Mouse (Mus musculus): ENCODE results near the gene Alkbh6. TPM values are rescaled to one million over a fixed set of nuclear protein-coding genes. Genes with fewer than 3 reads are reported as not detected.

Alkbh6 gene
- polyA plus RNA-seq, 2 experiments, result 13.8 to 16.0 TPM

DNA sequence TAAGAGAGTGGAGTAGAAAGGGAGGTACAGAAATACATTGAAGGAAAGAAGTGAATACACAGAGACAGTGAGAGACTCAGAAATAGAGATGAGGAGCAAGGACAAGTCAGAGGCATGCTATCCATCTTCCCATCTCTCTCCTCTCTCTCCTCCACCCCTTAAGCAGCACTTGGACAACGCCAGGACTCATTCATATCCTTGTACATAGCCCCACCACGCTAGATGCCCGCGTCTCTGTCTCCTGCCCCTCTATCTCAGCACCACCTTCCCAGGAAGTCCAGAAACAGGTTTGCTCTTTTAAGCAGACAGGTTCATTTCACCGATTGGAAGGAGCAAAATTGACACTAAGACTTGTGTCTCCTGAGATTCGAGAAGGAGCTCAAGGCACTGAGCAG lies 54.8 kb downstream of the Alkbh6 start:
- H3K9me3 ChIP-seq (ENCODE audit: control insufficient read depth, low read length), result no peaks in the 10 kb centered on the region
- peaks cover 9% of the 10 kb centered on the region for H3K27me3 ChIP-seq (ENCODE audit: control insufficient read depth, insufficient read depth, low read length)
- H3K36me3 ChIP-seq (replicated peaks; ENCODE audit: control insufficient read depth, insufficient read depth, low read depth), result no peaks in the 10 kb centered on the region
- ATAC-seq (ENCODE audit: insufficient read depth) (no peak), DNase-seq (ENCODE audit: low read depth in 3 of 3, low spot score in 3 of 3) (no peak)
- no peak overlapping the region for H3K9ac ChIP-seq (replicated peaks)
- H3K27ac ChIP-seq, result no peak overlapping the region
- WGBS (ENCODE audit: insufficient replicate concordance), result 62% methylated on average over 6 of the region's 6 CpGs
- TF ChIP-seq CTCF (IDR thresholded peaks at IDR 0.05; ENCODE audit: low read depth) (no peak), EP300 (IDR thresholded peaks at IDR 0.05; ENCODE audit: low read depth) (no peak)
- no peak overlapping the region; a peak in 1 of 4 replicates for H3K4me3 ChIP-seq (ENCODE audit: insufficient read depth in 1 of 2, low read depth in 2 of 2, low read length in 2 of 2)
- H3K4me1 ChIP-seq (replicated peaks; ENCODE audit: control insufficient read depth in 2 of 2, insufficient read depth in 2 of 2, low read length in 1 of 2), result no peaks in the 10 kb centered on the region
- peak overlapping the region; percentile 52; the same call in 1 of the 2 replicates for H3K4me2 ChIP-seq (ENCODE audit: low read depth)

Other genes starting within 250 kb of the Alkbh6 start
- gene Zfp82, start 235.8 kb upstream of the Alkbh6 start, polyA plus RNA-seq (2012; rRNA removed), result 0.22 and 0.50 TPM in 2 replicates
- 1.2 and 1.8 TPM in 2 replicates for gene Zfp82, start 235.8 kb upstream of the Alkbh6 start, polyA plus RNA-seq (2014; fragmentation: Nextera tagmentation; extraction: Ambion mirVana)
- gene Gm26920, start 218.3 kb upstream of the Alkbh6 start, polyA plus RNA-seq (2012; rRNA removed), result 0.13 TPM in 1 of 2 replicates, not detected in the other
- 0.23 TPM in 1 of 2 replicates, not detected in the other for gene Gm26920, start 218.3 kb upstream of the Alkbh6 start, polyA plus RNA-seq (2014; fragmentation: Nextera tagmentation; extraction: Ambion mirVana)
- gene Zfp566, start 218.2 kb upstream of the Alkbh6 start, polyA plus RNA-seq (2012; rRNA removed), result 0.54 and 1.8 TPM in 2 replicates
- gene Zfp566, start 218.2 kb upstream of the Alkbh6 start, polyA plus RNA-seq (2014; fragmentation: Nextera tagmentation; extraction: Ambion mirVana), result 1.3 and 1.5 TPM in 2 replicates
- gene Zfp260, start 213.9 kb upstream of the Alkbh6 start, polyA plus RNA-seq (2012; rRNA removed), result 3.7 and 4.8 TPM in 2 replicates
- 11.9 and 12.6 TPM in 2 replicates for gene Zfp260, start 213.9 kb upstream of the Alkbh6 start, polyA plus RNA-seq (2014; fragmentation: Nextera tagmentation; extraction: Ambion mirVana)
- 0.26 and 0.66 TPM in 2 replicates for gene Zfp382, start 186.8 kb upstream of the Alkbh6 start, polyA plus RNA-seq (2012; rRNA removed)
- 0.32 and 1.5 TPM in 2 replicates for gene Zfp382, start 186.8 kb upstream of the Alkbh6 start, polyA plus RNA-seq (2014; fragmentation: Nextera tagmentation; extraction: Ambion mirVana)
- gene Zfp146, start 139.0 kb upstream of the Alkbh6 start, polyA plus RNA-seq (2012; rRNA removed), result 13.5 and 20.8 TPM in 2 replicates
- gene Zfp146, start 139.0 kb upstream of the Alkbh6 start, polyA plus RNA-seq (2014; fragmentation: Nextera tagmentation; extraction: Ambion mirVana), result 4.2 and 4.4 TPM in 2 replicates
- 3.5 TPM in 2 replicates for gene Cox7a1, start 124.6 kb upstream of the Alkbh6 start, polyA plus RNA-seq (2012; rRNA removed)
- gene Cox7a1, start 124.6 kb upstream of the Alkbh6 start, polyA plus RNA-seq (2014; fragmentation: Nextera tagmentation; extraction: Ambion mirVana), result 5.5 and 7.0 TPM in 2 replicates
- gene Capns1, start 109.9 kb upstream of the Alkbh6 start, polyA plus RNA-seq (2012; rRNA removed), result 122 and 167 TPM in 2 replicates
- 29.3 and 31.2 TPM in 2 replicates for gene Capns1, start 109.9 kb upstream of the Alkbh6 start, polyA plus RNA-seq (2014; fragmentation: Nextera tagmentation; extraction: Ambion mirVana)
- gene Polr2i, start 76.8 kb upstream of the Alkbh6 start, polyA plus RNA-seq (2012; rRNA removed), result 71.8 and 72.4 TPM in 2 replicates
- 59.2 and 61.1 TPM in 2 replicates for gene Polr2i, start 76.8 kb upstream of the Alkbh6 start, polyA plus RNA-seq (2014; fragmentation: Nextera tagmentation; extraction: Ambion mirVana)
- 13.1 and 24.4 TPM in 2 replicates for gene Tbcb, start 76.4 kb upstream of the Alkbh6 start, polyA plus RNA-seq (2012; rRNA removed)
- gene Tbcb, start 76.4 kb upstream of the Alkbh6 start, polyA plus RNA-seq (2014; fragmentation: Nextera tagmentation; extraction: Ambion mirVana), result 44.8 and 47.1 TPM in 2 replicates
- not detected in 2 replicates for gene Ovol3, start 73.0 kb upstream of the Alkbh6 start, polyA plus RNA-seq (2012; rRNA removed)
- gene Ovol3, start 73.0 kb upstream of the Alkbh6 start, polyA plus RNA-seq (2014; fragmentation: Nextera tagmentation; extraction: Ambion mirVana), result not detected in 2 replicates
- 0.03 TPM in 1 of 2 replicates, not detected in the other for gene Thap8, start 28.6 kb upstream of the Alkbh6 start, polyA plus RNA-seq (2012; rRNA removed)
- gene Thap8, start 28.6 kb upstream of the Alkbh6 start, polyA plus RNA-seq (2014; fragmentation: Nextera tagmentation; extraction: Ambion mirVana), result not detected in 2 replicates
- 12.4 and 14.0 TPM in 2 replicates for gene Wdr62, start 28.3 kb upstream of the Alkbh6 start, polyA plus RNA-seq (2012; rRNA removed)
- gene Wdr62, start 28.3 kb upstream of the Alkbh6 start, polyA plus RNA-seq (2014; fragmentation: Nextera tagmentation; extraction: Ambion mirVana), result 7.5 and 8.8 TPM in 2 replicates
- 1.0 and 2.1 TPM in 2 replicates for gene Clip3, start 17.0 kb upstream of the Alkbh6 start, polyA plus RNA-seq (2012; rRNA removed)
- 0.71 and 0.86 TPM in 2 replicates for gene Clip3, start 17.0 kb upstream of the Alkbh6 start, polyA plus RNA-seq (2014; fragmentation: Nextera tagmentation; extraction: Ambion mirVana)
- gene Syne4, start 6.1 kb downstream of the Alkbh6 start, polyA plus RNA-seq (2012; rRNA removed), result 11.1 and 12.0 TPM in 2 replicates
- 7.0 and 7.6 TPM in 2 replicates for gene Syne4, start 6.1 kb downstream of the Alkbh6 start, polyA plus RNA-seq (2014; fragmentation: Nextera tagmentation; extraction: Ambion mirVana)
- gene E130208F15Rik, start 13.0 kb downstream of the Alkbh6 start, polyA plus RNA-seq (2012; rRNA removed), result 0.11 and 0.19 TPM in 2 replicates
- not detected in 2 replicates for gene E130208F15Rik, start 13.0 kb downstream of the Alkbh6 start, polyA plus RNA-seq (2014; fragmentation: Nextera tagmentation; extraction: Ambion mirVana)
- gene Sdhaf1, start 15.2 kb downstream of the Alkbh6 start, polyA plus RNA-seq (2012; rRNA removed), result 3.8 and 5.1 TPM in 2 replicates
- 6.7 and 7.0 TPM in 2 replicates for gene Sdhaf1, start 15.2 kb downstream of the Alkbh6 start, polyA plus RNA-seq (2014; fragmentation: Nextera tagmentation; extraction: Ambion mirVana)
- 1.4 and 1.7 TPM in 2 replicates for gene Lrfn3, start 54.1 kb downstream of the Alkbh6 start, polyA plus RNA-seq (2012; rRNA removed)
- 0.79 and 1.2 TPM in 2 replicates for gene Lrfn3, start 54.1 kb downstream of the Alkbh6 start, polyA plus RNA-seq (2014; fragmentation: Nextera tagmentation; extraction: Ambion mirVana)
- gene Tyrobp, start 105.0 kb downstream of the Alkbh6 start, polyA plus RNA-seq (2012; rRNA removed), result 78.3 and 95.0 TPM in 2 replicates
- gene Tyrobp, start 105.0 kb downstream of the Alkbh6 start, polyA plus RNA-seq (2014; fragmentation: Nextera tagmentation; extraction: Ambion mirVana), result 105 and 113 TPM in 2 replicates
- 3.3 and 4.7 TPM in 2 replicates for gene Hcst, start 111.1 kb downstream of the Alkbh6 start, polyA plus RNA-seq (2012; rRNA removed)
- gene Hcst, start 111.1 kb downstream of the Alkbh6 start, polyA plus RNA-seq (2014; fragmentation: Nextera tagmentation; extraction: Ambion mirVana), result 4.5 and 4.9 TPM in 2 replicates
- 0.92 and 1.2 TPM in 2 replicates for gene Nfkbid, start 113.0 kb downstream of the Alkbh6 start, polyA plus RNA-seq (2012; rRNA removed)
- gene Nfkbid, start 113.0 kb downstream of the Alkbh6 start, polyA plus RNA-seq (2014; fragmentation: Nextera tagmentation; extraction: Ambion mirVana), result 0.69 and 1.1 TPM in 2 replicates
- gene Aplp1, start 136.8 kb downstream of the Alkbh6 start, polyA plus RNA-seq (2012; rRNA removed), result 2.9 and 4.0 TPM in 2 replicates
- 3.5 and 4.5 TPM in 2 replicates for gene Aplp1, start 136.8 kb downstream of the Alkbh6 start, polyA plus RNA-seq (2014; fragmentation: Nextera tagmentation; extraction: Ambion mirVana)
- 0.10 and 0.30 TPM in 2 replicates for gene Kirrel2, start 149.0 kb downstream of the Alkbh6 start, polyA plus RNA-seq (2012; rRNA removed)
- 0.18 TPM in 1 of 2 replicates, not detected in the other for gene Kirrel2, start 149.0 kb downstream of the Alkbh6 start, polyA plus RNA-seq (2014; fragmentation: Nextera tagmentation; extraction: Ambion mirVana)
- 0.03 TPM in 2 replicates for gene Nphs1, start 149.6 kb downstream of the Alkbh6 start, polyA plus RNA-seq (2012; rRNA removed)
- gene Nphs1, start 149.6 kb downstream of the Alkbh6 start, polyA plus RNA-seq (2014; fragmentation: Nextera tagmentation; extraction: Ambion mirVana), result 0.08 and 0.19 TPM in 2 replicates
- 47.9 and 52.1 TPM in 2 replicates for gene Prodh2, start 184.9 kb downstream of the Alkbh6 start, polyA plus RNA-seq (2012; rRNA removed)
- gene Prodh2, start 184.9 kb downstream of the Alkbh6 start, polyA plus RNA-seq (2014; fragmentation: Nextera tagmentation; extraction: Ambion mirVana), result 33.8 and 41.4 TPM in 2 replicates
- 7.1 and 7.9 TPM in 2 replicates for gene Arhgap33, start 226.3 kb downstream of the Alkbh6 start, polyA plus RNA-seq (2012; rRNA removed)
- 1.3 and 2.0 TPM in 2 replicates for gene Arhgap33, start 226.3 kb downstream of the Alkbh6 start, polyA plus RNA-seq (2014; fragmentation: Nextera tagmentation; extraction: Ambion mirVana)
- 4.2 and 5.5 TPM in 2 replicates for gene Hspb6, start 243.5 kb downstream of the Alkbh6 start, polyA plus RNA-seq (2012; rRNA removed)
- gene Hspb6, start 243.5 kb downstream of the Alkbh6 start, polyA plus RNA-seq (2014; fragmentation: Nextera tagmentation; extraction: Ambion mirVana), result 3.0 and 3.6 TPM in 2 replicates
- 6.5 and 6.8 TPM in 2 replicates for gene Proser3, start 243.6 kb downstream of the Alkbh6 start, polyA plus RNA-seq (2012; rRNA removed)
- 1.3 and 2.8 TPM in 2 replicates for gene Proser3, start 243.6 kb downstream of the Alkbh6 start, polyA plus RNA-seq (2014; fragmentation: Nextera tagmentation; extraction: Ambion mirVana)

Measured in liver, embryonic 14.5 days (tissue).